Mouse (Mus musculus): ENCODE results near the gene Il6ra. TPM values are rescaled to one million over a fixed set of nuclear protein-coding genes. Genes with fewer than 3 reads are reported as not detected.
A peak's percentile ranks its signal among the peaks of the same experiment; 100 is the strongest.

Gene Il6ra
- polyA plus RNA-seq, 1 experiment from 2014 or later, result 4.5 TPM

DNA sequence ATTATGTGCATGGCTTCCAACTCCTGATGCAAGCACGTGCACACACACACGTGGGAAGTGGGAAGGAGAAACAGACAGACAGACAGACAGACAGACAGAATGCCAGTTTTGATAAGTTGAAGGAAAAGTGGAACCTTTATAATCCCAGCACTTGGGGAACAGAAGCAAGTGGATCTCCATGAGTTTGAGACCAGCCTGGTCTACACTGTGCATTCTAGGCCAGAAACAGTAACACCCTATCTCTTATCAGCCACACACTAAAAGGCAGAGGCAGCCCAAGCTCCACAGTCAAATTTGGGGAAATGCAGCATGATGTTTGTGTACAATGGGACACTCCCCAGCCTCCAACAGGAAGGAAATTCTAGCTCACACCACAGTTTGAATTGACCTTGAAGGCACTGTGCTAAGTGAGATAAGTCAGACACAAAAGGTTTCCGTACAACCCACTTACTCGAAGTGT, 29.4 kb downstream of the Il6ra start:
- TF ChIP-seq CTCF (IDR thresholded peaks at IDR 0.05; ENCODE audit: low read depth) (no peak), EP300 (optimal IDR thresholded peaks at IDR 0.05) (no peak)
- WGBS, result 73% methylated on average over 4 of the region's 4 CpGs
- Histone ChIP-seq H3K9me3 (ENCODE audit: control insufficient read depth, low read length) (no peaks in the 10 kb centered on the region), H3K27me3 (ENCODE audit: control insufficient read depth, insufficient read depth, low read length) (no peaks in the 10 kb centered on the region), H3K36me3 (ENCODE audit: control insufficient read depth, insufficient read depth, low read length) (no peaks in the 10 kb centered on the region), H3K4me3 (ENCODE audit: low read depth, low read length) (no peak overlapping the region), H3K27ac (replicated peaks) (no peak overlapping the region), H3K4me1 (replicated peaks; ENCODE audit: control insufficient read depth, insufficient read depth) (no peaks in the 10 kb centered on the region; the same call in 1 of the 2 replicates), H3K4me2 (replicated peaks; ENCODE audit: low read depth) (no peak overlapping the region), H3K9ac (ENCODE audit: low read length) (no peak overlapping the region)
- ATAC-seq (ENCODE audit: low FRiP score, low TSS enrichment), result no peak
- no peak for DNase-seq (ENCODE audit: low spot score)

GRCm38 (mm10) chr3:89882556-89883181, 30.3 kb downstream of the Il6ra start:
- Histone ChIP-seq H3K27ac (replicated peaks) (no peak overlapping the region), H3K9ac (ENCODE audit: low read length) (no peak overlapping the region), H3K4me1 (replicated peaks; ENCODE audit: control insufficient read depth, insufficient read depth) (no peaks in the 10 kb centered on the region; the same call in 1 of the 2 replicates), H3K27me3 (ENCODE audit: control insufficient read depth, insufficient read depth, low read length) (no peaks in the 10 kb centered on the region), H3K4me2 (replicated peaks; ENCODE audit: low read depth) (no peak overlapping the region), H3K4me3 (ENCODE audit: low read depth, low read length) (no peak overlapping the region), H3K36me3 (ENCODE audit: control insufficient read depth, insufficient read depth, low read length) (no peaks in the 10 kb centered on the region), H3K9me3 (ENCODE audit: control insufficient read depth, low read length) (no peaks in the 10 kb centered on the region)
- DNase-seq (ENCODE audit: low spot score), result no peak
- ATAC-seq (ENCODE audit: low FRiP score, low TSS enrichment), result no peak
- whole genome bisulfite sequencing, result 75% methylated on average over 8 of the region's 8 CpGs
- TF ChIP-seq EP300 (optimal IDR thresholded peaks at IDR 0.05), result no peak
- TF ChIP-seq CTCF (IDR thresholded peaks at IDR 0.05; ENCODE audit: low read depth), result no peak

DNA sequence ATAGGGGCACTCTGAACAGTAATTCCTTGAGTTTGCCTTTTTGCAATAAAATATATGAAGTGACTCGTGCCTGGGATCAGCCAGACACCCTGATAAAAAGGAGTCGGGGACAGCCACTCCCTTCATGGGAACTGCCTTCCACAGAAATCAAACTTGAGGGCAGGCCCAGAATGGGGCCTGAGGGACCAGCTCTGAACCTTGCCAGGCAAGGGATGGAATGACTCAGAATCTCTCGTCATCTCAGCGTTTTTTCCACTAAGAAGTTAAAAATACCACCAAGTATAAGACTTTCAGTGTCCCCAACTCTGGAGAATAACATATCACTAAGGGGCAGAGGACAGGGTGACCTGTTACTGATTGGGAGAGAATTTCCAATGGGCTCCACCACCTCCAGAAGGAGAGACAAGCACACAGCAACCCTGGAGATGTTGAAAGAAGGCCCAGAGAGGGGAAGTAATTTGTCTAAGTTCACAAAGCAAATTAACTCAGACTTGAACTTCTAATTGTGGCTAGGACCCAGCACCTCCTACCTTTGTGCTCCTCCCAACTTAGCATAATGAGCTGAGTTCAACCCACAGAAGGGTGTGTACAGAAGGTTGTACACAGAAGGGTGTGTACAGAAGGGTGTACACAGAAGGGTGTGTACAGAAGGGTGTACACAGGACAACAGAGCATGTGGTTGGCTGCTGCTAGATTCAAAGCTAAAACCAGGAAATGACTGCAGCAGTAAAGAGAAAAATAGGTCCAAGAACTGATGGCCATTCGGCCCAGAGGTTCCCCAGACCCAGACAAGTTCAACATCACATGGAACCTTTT, 32.8 kb downstream of the Il6ra start:
- WGBS, result 45% methylated on average over 5 of the region's 5 CpGs

DNA sequence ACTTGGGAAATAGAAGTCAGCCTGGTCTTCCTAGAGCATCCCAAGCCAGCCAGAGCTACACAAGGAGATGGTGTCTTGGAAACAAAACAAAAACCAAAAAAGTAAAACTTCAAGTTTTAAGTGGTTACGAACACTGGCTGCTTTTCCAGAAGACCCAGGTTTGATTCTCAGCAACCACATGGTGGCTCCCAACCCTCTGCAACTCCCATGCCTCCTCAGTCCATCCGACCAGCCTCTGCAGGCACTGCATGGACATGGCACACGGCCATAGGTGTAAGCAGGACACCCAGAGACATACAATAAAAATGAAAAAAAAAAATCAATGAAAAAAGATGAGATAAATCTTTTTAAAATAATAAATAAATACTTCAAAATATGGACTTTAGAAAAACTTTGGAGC, 33.7 kb downstream of the Il6ra start:
- Histone ChIP-seq H3K27me3 (ENCODE audit: control insufficient read depth, insufficient read depth, low read length) (no peaks in the 10 kb centered on the region), H3K36me3 (ENCODE audit: control insufficient read depth, insufficient read depth, low read length) (no peaks in the 10 kb centered on the region), H3K27ac (replicated peaks) (no peak overlapping the region), H3K9me3 (ENCODE audit: control insufficient read depth, low read length) (no peaks in the 10 kb centered on the region), H3K4me2 (replicated peaks; ENCODE audit: low read depth) (no peak overlapping the region), H3K9ac (ENCODE audit: low read length) (no peak overlapping the region), H3K4me1 (replicated peaks; ENCODE audit: control insufficient read depth, insufficient read depth) (no peaks in the 10 kb centered on the region), H3K4me3 (ENCODE audit: low read depth, low read length) (no peak overlapping the region)
- ATAC-seq (ENCODE audit: low FRiP score, low TSS enrichment) (no peak), DNase-seq (ENCODE audit: low spot score) (no peak)
- peak; percentile 35 for TF ChIP-seq CTCF (IDR thresholded peaks at IDR 0.05; ENCODE audit: low read depth)
- TF ChIP-seq EP300 (optimal IDR thresholded peaks at IDR 0.05), result no peak
- WGBS, result 42% methylated on average over 3 of the region's 3 CpGs

More for the DNA sequence above, 32.8 kb downstream of the Il6ra start:
- Histone ChIP-seq H3K4me1 (replicated peaks; ENCODE audit: control insufficient read depth, insufficient read depth) (no peaks in the 10 kb centered on the region), H3K4me3 (ENCODE audit: low read depth, low read length) (no peak overlapping the region), H3K36me3 (ENCODE audit: control insufficient read depth, insufficient read depth, low read length) (no peaks in the 10 kb centered on the region), H3K9me3 (ENCODE audit: control insufficient read depth, low read length) (no peaks in the 10 kb centered on the region), H3K27me3 (ENCODE audit: control insufficient read depth, insufficient read depth, low read length) (no peaks in the 10 kb centered on the region), H3K4me2 (replicated peaks; ENCODE audit: low read depth) (no peak overlapping the region), H3K27ac (replicated peaks) (peak overlapping the region; percentile 73), H3K9ac (ENCODE audit: low read length) (no peak overlapping the region)
- DNase-seq (ENCODE audit: low spot score) (no peak), ATAC-seq (ENCODE audit: low FRiP score, low TSS enrichment) (peak; percentile 80)
- TF ChIP-seq CTCF (IDR thresholded peaks at IDR 0.05; ENCODE audit: low read depth), result no peak
- no peak for TF ChIP-seq EP300 (optimal IDR thresholded peaks at IDR 0.05)

DNA sequence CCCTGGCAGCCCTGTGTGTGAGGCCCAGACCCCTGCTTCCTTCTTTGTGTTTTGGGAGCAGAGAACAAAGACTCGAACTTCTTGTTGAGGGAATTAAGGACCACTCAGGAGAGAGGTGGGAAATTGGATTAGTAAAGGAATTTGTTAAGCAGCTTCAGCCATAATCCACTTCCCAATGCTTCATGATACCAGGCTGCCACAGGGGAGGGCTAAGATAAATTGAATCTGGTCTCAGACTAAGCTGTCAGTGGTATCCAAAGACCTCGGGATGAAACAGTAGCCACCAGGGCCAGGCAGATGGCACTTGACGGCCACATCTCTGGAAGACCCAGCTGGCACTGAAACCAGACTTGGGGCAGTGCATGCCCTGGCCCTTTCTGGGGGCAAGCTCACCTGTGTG, 34.5 kb downstream of the Il6ra start:
- no peak overlapping the region for H3K27ac ChIP-seq (replicated peaks)
- H3K4me3 ChIP-seq (ENCODE audit: low read depth, low read length), result no peak overlapping the region
- H3K4me1 ChIP-seq (replicated peaks; ENCODE audit: control insufficient read depth, insufficient read depth), result no peaks in the 10 kb centered on the region
- ATAC-seq (ENCODE audit: low FRiP score, low TSS enrichment) (no peak), DNase-seq (ENCODE audit: low spot score) (no peak)
- no peak overlapping the region for H3K9ac ChIP-seq (ENCODE audit: low read length)
- H3K4me2 ChIP-seq (replicated peaks; ENCODE audit: low read depth), result no peak overlapping the region
- WGBS, result 50% methylated on average over 3 of the region's 3 CpGs
- no peaks in the 10 kb centered on the region for H3K36me3 ChIP-seq (ENCODE audit: control insufficient read depth, insufficient read depth, low read length)
- TF ChIP-seq EP300 (optimal IDR thresholded peaks at IDR 0.05), result no peak
- no peak for TF ChIP-seq CTCF (IDR thresholded peaks at IDR 0.05; ENCODE audit: low read depth)
- H3K9me3 ChIP-seq (ENCODE audit: control insufficient read depth, low read length), result no peaks in the 10 kb centered on the region
- no peaks in the 10 kb centered on the region for H3K27me3 ChIP-seq (ENCODE audit: control insufficient read depth, insufficient read depth, low read length)

- TF ChIP-seq EP300 (optimal IDR thresholded peaks at IDR 0.05) (no peak), CTCF (IDR thresholded peaks at IDR 0.05; ENCODE audit: low read depth) (no peak)
- no peak overlapping the region for H3K4me2 ChIP-seq (replicated peaks; ENCODE audit: low read depth)
- no peak overlapping the region for H3K4me3 ChIP-seq (ENCODE audit: low read depth, low read length)
- no peaks in the 10 kb centered on the region for H3K9me3 ChIP-seq (ENCODE audit: control insufficient read depth, low read length)
- H3K27me3 ChIP-seq (ENCODE audit: control insufficient read depth, insufficient read depth, low read length), result no peaks in the 10 kb centered on the region
- DNase-seq (ENCODE audit: low spot score), result no peak
- no peaks in the 10 kb centered on the region for H3K36me3 ChIP-seq (ENCODE audit: control insufficient read depth, insufficient read depth, low read length)
- peaks cover 2% of the 10 kb centered on the region; the same call in 1 of the 2 replicates for H3K4me1 ChIP-seq (replicated peaks; ENCODE audit: control insufficient read depth, insufficient read depth)
- WGBS, result 77% methylated on average over 8 of the region's 8 CpGs
- no peak overlapping the region for H3K27ac ChIP-seq (replicated peaks)
- H3K9ac ChIP-seq (ENCODE audit: low read length), result no peak overlapping the region
- no peak for ATAC-seq (ENCODE audit: low FRiP score, low TSS enrichment)
Observed at GRCm38 (mm10) chr3:89877129-89877528, 35.9 kb downstream of the Il6ra start.

Measured in stomach, postnatal 0 days (tissue).